In genomic region chr7:89477294-89477999, GRCm38 (mm10) we compare ENCODE assay signal across 8 mouse cellular contexts. TPM values are rescaled to one million over a fixed set of nuclear protein-coding genes. Genes with fewer than 3 reads are reported as not detected.
DNase-seq lines count a peak whose midpoint lies in the region; ATAC-seq and TF ChIP-seq lines count a peak whose summit lies in the region.

No protein-coding gene starts in this region.

- H3K36me3 ChIP-seq in forebrain, embryonic 11.5 days (ENCODE audit: control insufficient read depth, insufficient read depth, low read length), result no peaks in the 10 kb centered on the region
- H3K36me3 ChIP-seq in lung, embryonic 14.5 days (ENCODE audit: insufficient read depth), result no peaks in the 10 kb centered on the region

- peak; percentile 84 for ATAC-seq in forebrain, embryonic 11.5 days (replicated peaks; ENCODE audit: low FRiP score)
- peak; percentile 74 for ATAC-seq in lung, embryonic 14.5 days (ENCODE audit: insufficient read depth)

- DNase-seq in ovary, postnatal 14 days (ENCODE audit: low spot score), result peak; percentile 28
- no peak for DNase-seq in ovary, postnatal 10 days (ENCODE audit: low spot score)
- DNase-seq in adipocyte (ENCODE audit: low spot score), result peak; percentile 63
- no peak for DNase-seq in forebrain, embryonic 11.5 days (ENCODE audit: low spot score)
- peak; percentile 42 for DNase-seq in kidney, adult 18-20 months
- DNase-seq in lung, embryonic 14.5 days, result peak; percentile 90
- DNase-seq in retina, postnatal 1 day, result peak; percentile 85
- DNase-seq in gastrocnemius, postnatal 4 days (ENCODE audit: low spot score in 2 of 2), result no peak

- no peak overlapping the region for H3K4me2 ChIP-seq in forebrain, embryonic 11.5 days (ENCODE audit: low read depth, low read length, severe bottlenecking)
- no peak overlapping the region for H3K4me2 ChIP-seq in lung, embryonic 14.5 days

- peak; percentile 83 for TF ChIP-seq CTCF in lung, embryonic 14.5 days (IDR thresholded peaks at IDR 0.05; ENCODE audit: low read depth)

- H3K4me3 ChIP-seq in forebrain, embryonic 11.5 days (ENCODE audit: low read depth, low read length), result no peak overlapping the region
- no peak overlapping the region for H3K4me3 ChIP-seq in lung, embryonic 14.5 days (ENCODE audit: low read depth, low read length)

- no peaks in the 10 kb centered on the region for H3K27me3 ChIP-seq in forebrain, embryonic 11.5 days (ENCODE audit: control insufficient read depth, insufficient read depth, low read length)
- no peaks in the 10 kb centered on the region for H3K27me3 ChIP-seq in lung, embryonic 14.5 days (ENCODE audit: insufficient read depth, low read length)

- H3K4me1 ChIP-seq in forebrain, embryonic 11.5 days (replicated peaks; ENCODE audit: control insufficient read depth, insufficient read depth, low read length), result no peaks in the 10 kb centered on the region
- no peaks in the 10 kb centered on the region for H3K4me1 ChIP-seq in lung, embryonic 14.5 days (ENCODE audit: insufficient read depth)

- no peak overlapping the region for H3K27ac ChIP-seq in forebrain, embryonic 11.5 days (ENCODE audit: low read depth, low read length)
- no peak overlapping the region for H3K27ac ChIP-seq in lung, embryonic 14.5 days (ENCODE audit: low read depth)

- H3K9me3 ChIP-seq in forebrain, embryonic 11.5 days (ENCODE audit: control insufficient read depth, low read length), result no peaks in the 10 kb centered on the region
- H3K9me3 ChIP-seq in lung, embryonic 14.5 days (ENCODE audit: low read depth, low read length), result no peaks in the 10 kb centered on the region

- WGBS in forebrain, embryonic 11.5 days, result 10% methylated on average over 1 of the region's 1 CpGs
- 0% methylated on average over 1 of the region's 1 CpGs for WGBS in lung, embryonic 14.5 days

- no peak overlapping the region for H3K9ac ChIP-seq in forebrain, embryonic 11.5 days (ENCODE audit: low read length)
- no peak overlapping the region for H3K9ac ChIP-seq in lung, embryonic 14.5 days

RNA-seq across cellular contexts. Expression of gene Prss23, which starts 49.5 kb away (rescaled TPM):
- polyA plus RNA-seq in forebrain, embryonic 11.5 days (2014; fragmentation: Nextera tagmentation; extraction: Ambion mirVana), result 31.7 and 32.3 TPM in 2 replicates
- polyA plus RNA-seq in lung, embryonic 14.5 days (2014; fragmentation: Nextera tagmentation; extraction: Ambion mirVana), result 37.0 and 41.6 TPM in 2 replicates
- 10 to 100 TPM; 34.7 to 35.5 TPM for total RNA-seq in gastrocnemius, postnatal 4 days (2021)

Comparison
In these comparisons a context has a peak if more than half of its experiments do, and no peak if none do; other contexts are left out.
1. DNase-seq: peak in ovary, postnatal 14 days (single experiment), adipocyte (single experiment), kidney, adult 18-20 months (single experiment), lung, embryonic 14.5 days (single experiment) and retina, postnatal 1 day (single experiment); none in ovary, postnatal 10 days (single experiment), forebrain, embryonic 11.5 days (single experiment) and gastrocnemius, postnatal 4 days (0 of 2).